ENCODE assay signal across 11 mouse cellular contexts in the genomic region with DNA sequence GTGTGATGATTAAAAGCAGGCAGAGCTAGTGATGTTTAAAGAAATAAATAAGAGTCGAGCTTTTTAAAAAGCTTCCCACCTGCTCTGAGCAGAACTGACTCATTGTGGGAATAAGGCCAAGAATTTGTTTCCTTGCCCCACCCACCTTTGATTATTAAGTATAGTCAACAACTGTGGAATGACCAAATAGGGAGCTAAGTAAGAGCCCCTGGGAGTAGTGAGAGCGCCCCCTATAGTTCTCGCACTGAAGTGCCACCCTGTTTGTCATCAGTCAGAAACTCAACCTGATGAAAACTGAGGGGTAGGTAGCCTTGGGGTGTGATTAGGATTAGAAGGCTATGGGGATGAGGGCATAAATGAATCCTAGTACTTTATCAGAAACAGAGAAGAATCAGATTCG. TPM values are rescaled to one million over a fixed set of nuclear protein-coding genes. Genes with fewer than 3 reads are reported as not detected.
DNase-seq lines count a peak whose midpoint lies in the region; TF ChIP-seq lines count a peak whose summit lies in the region.
"Had no signal": no experiment of that assay in that cellular context is flagged by ENCODE, and none has a peak within 500 bp of the region (broad histone marks: within the 10 kb centered on the region; RNA-seq: fewer than 3 reads in every experiment).

No protein-coding gene starts in this region.

- DNase-seq in heart, adult 11 months, result peak; percentile 95
- no peak for DNase-seq in heart, adult 8-10 months (ENCODE audit: low spot score)
- DNase-seq in testis, postnatal 10 days (ENCODE audit: low spot score), result no peak
- no peak for DNase-seq in yolk sac, embryonic 10.5 days (ENCODE audit: low spot score)
- DNase-seq in cerebellum, postnatal 36 days, result no peak
- DNase-seq: layer of hippocampus, adult 9-11 months had no signal

- H3K27me3 ChIP-seq in testis, adult 2 months (ENCODE audit: control insufficient read depth, insufficient read depth, low read length), result no peaks in the 10 kb centered on the region
- no peaks in the 10 kb centered on the region for H3K27me3 ChIP-seq in small intestine, adult 2 months (ENCODE audit: control insufficient read depth, insufficient read depth, low read length)
- H3K27me3 ChIP-seq: embryonic facial prominence, embryonic 13.5 days had no signal

- no peaks in the 10 kb centered on the region for H3K36me3 ChIP-seq in testis, adult 2 months (ENCODE audit: control insufficient read depth, insufficient read depth, low read length)
- H3K36me3 ChIP-seq in small intestine, adult 2 months (ENCODE audit: control insufficient read depth, insufficient read depth, low read length), result no peaks in the 10 kb centered on the region
- H3K36me3 ChIP-seq: embryonic facial prominence, embryonic 13.5 days had no signal

- no peak overlapping the region for H3K4me3 ChIP-seq in testis, adult 2 months (ENCODE audit: control insufficient read depth, low read depth, low read length)
- no peak overlapping the region for H3K4me3 ChIP-seq in bone marrow, adult 2 months (replicated peaks; ENCODE audit: control insufficient read depth, low read depth, low read length)
- no peak overlapping the region for H3K4me3 ChIP-seq in small intestine, adult 2 months (ENCODE audit: low read depth, low read length)
- H3K4me3 ChIP-seq: embryonic facial prominence, embryonic 13.5 days had no signal

- no peak for TF ChIP-seq POLR2A in testis, adult 2 months (IDR thresholded peaks at IDR 0.05; ENCODE audit: control insufficient read depth, low read depth, low read length)
- no peak for TF ChIP-seq POLR2A in bone marrow, adult 2 months (IDR thresholded peaks at IDR 0.05; ENCODE audit: borderline replicate concordance, control insufficient read depth, low read depth, low read length)
- TF ChIP-seq POLR2A in small intestine, adult 2 months (IDR thresholded peaks at IDR 0.05; ENCODE audit: low read depth, low read length), result no peak

- H3K4me1 ChIP-seq in testis, adult 2 months (ENCODE audit: control insufficient read depth, insufficient read depth, low read length), result peaks cover 3% of the 10 kb centered on the region; the same call in 1 of the 2 replicates
- H3K4me1 ChIP-seq in bone marrow, adult 2 months (ENCODE audit: control insufficient read depth, insufficient read depth, low read length), result peaks cover 4% of the 10 kb centered on the region; the same call in 1 of the 2 replicates
- H3K4me1 ChIP-seq in small intestine, adult 2 months (ENCODE audit: control insufficient read depth, insufficient read depth, insufficient read length, low read length), result peaks cover 33% of the 10 kb centered on the region

- no peak overlapping the region for H3K27ac ChIP-seq in testis, adult 2 months (ENCODE audit: control insufficient read depth, insufficient read depth, low read depth, low read length)
- H3K27ac ChIP-seq in bone marrow, adult 2 months (ENCODE audit: control insufficient read depth, insufficient read depth, low read depth, low read length, poor library complexity), result no peak overlapping the region
- H3K27ac ChIP-seq in small intestine, adult 2 months (ENCODE audit: insufficient read depth, low read depth, low read length), result peak overlapping the region; percentile 77; the same call in 1 of the 2 replicates
- H3K27ac ChIP-seq: embryonic facial prominence, embryonic 13.5 days had no signal

- TF ChIP-seq CTCF in testis, adult 2 months (IDR thresholded peaks at IDR 0.05; ENCODE audit: control insufficient read depth, insufficient read depth, insufficient replicate concordance, low read depth, low read length), result peak; percentile 9; the same call in 1 of the 2 replicates
- TF ChIP-seq CTCF in bone marrow, adult 2 months (IDR thresholded peaks at IDR 0.05; ENCODE audit: control insufficient read depth, insufficient read depth, low read length), result 0 out of 2 replicates have a peak, but pooled peaks have one; percentile 31
- TF ChIP-seq CTCF in small intestine, adult 2 months (IDR thresholded peaks at IDR 0.05; ENCODE audit: extremely low read depth, insufficient read length, insufficient replicate concordance, low read depth, low read length), result peak; percentile 46; the same call in 1 of the 2 replicates

- 38% methylated on average over 4 of the region's 4 CpGs for WGBS in bone marrow, adult 2 months
- 16% methylated on average over 4 of the region's 4 CpGs for WGBS in small intestine, adult 2 months

RNA-seq across cellular contexts. Expression of a gene that starts 1.8 kb away (rescaled TPM):
- not detected for total RNA-seq in heart, adult 8-10 months (2022)
- polyA plus RNA-seq in testis, adult 2 months (2012; rRNA removed), result 0.48 and 2.2 TPM in 2 replicates
- polyA plus RNA-seq in bone marrow, adult 2 months (2011; ENCODE audit: insufficient read depth, insufficient read length, low replicate concordance, missing spikeins), result not detected in 2 replicates
- polyA plus RNA-seq in small intestine, adult 2 months (2012; rRNA removed), result 103 and 341 TPM in 2 replicates
- total RNA-seq: hematopoietic stem cell, adult 5-6 weeks had no signal
- polyA plus RNA-seq: embryonic facial prominence, embryonic 13.5 days had no signal

RNA-seq across cellular contexts. Expression of a gene that starts 16.7 kb away (rescaled TPM):
- not detected for total RNA-seq in heart, adult 8-10 months (2022)
- polyA plus RNA-seq in testis, adult 2 months (2012; rRNA removed), result 0.11 and 0.65 TPM in 2 replicates
- polyA plus RNA-seq in bone marrow, adult 2 months (2011; ENCODE audit: insufficient read depth, insufficient read length, low replicate concordance, missing spikeins), result not detected in 2 replicates
- 0.20 and 1.9 TPM in 2 replicates for polyA plus RNA-seq in small intestine, adult 2 months (2012; rRNA removed)
- total RNA-seq: hematopoietic stem cell, adult 5-6 weeks had no signal
- polyA plus RNA-seq: embryonic facial prominence, embryonic 13.5 days had no signal

RNA-seq across cellular contexts. Expression of a gene that starts 27.3 kb away (rescaled TPM):
- 1 to 10 TPM; 5.6 to 7.3 (median 6.4) TPM for total RNA-seq in heart, adult 8-10 months (2022)
- 13.5 and 15.3 TPM in 2 replicates for polyA plus RNA-seq in testis, adult 2 months (2012; rRNA removed)
- polyA plus RNA-seq in bone marrow, adult 2 months (2011; ENCODE audit: insufficient read depth, insufficient read length, low replicate concordance, missing spikeins), result 4.4 and 5.8 TPM in 2 replicates
- 2.5 and 3.2 TPM in 2 replicates for polyA plus RNA-seq in small intestine, adult 2 months (2012; rRNA removed)

RNA-seq across cellular contexts. Expression of a gene that starts 39.4 kb away (rescaled TPM):
- total RNA-seq in heart, adult 8-10 months (2022), result under 1 TPM in 1 of 4 experiments, not detected in 3; 0.19 TPM
- 0.88 and 1.2 TPM in 2 replicates for polyA plus RNA-seq in testis, adult 2 months (2012; rRNA removed)
- not detected in 2 replicates for polyA plus RNA-seq in bone marrow, adult 2 months (2011; ENCODE audit: insufficient read depth, insufficient read length, low replicate concordance, missing spikeins)
- 0.86 and 1.1 TPM in 2 replicates for polyA plus RNA-seq in small intestine, adult 2 months (2012; rRNA removed)

RNA-seq across cellular contexts. Expression of a gene that starts 41.5 kb away (rescaled TPM):
- not detected for total RNA-seq in heart, adult 8-10 months (2022)
- 0.83 and 1.2 TPM in 2 replicates for polyA plus RNA-seq in testis, adult 2 months (2012; rRNA removed)
- polyA plus RNA-seq in bone marrow, adult 2 months (2011; ENCODE audit: insufficient read depth, insufficient read length, low replicate concordance, missing spikeins), result not detected in 2 replicates
- 30.4 and 79.4 TPM in 2 replicates for polyA plus RNA-seq in small intestine, adult 2 months (2012; rRNA removed)
- total RNA-seq: hematopoietic stem cell, adult 5-6 weeks had no signal
- polyA plus RNA-seq: embryonic facial prominence, embryonic 13.5 days had no signal

Comparison
In these comparisons a context has a peak if more than half of its experiments do, and no peak if none do; other contexts are left out.
1. RNA of a gene that starts 1.8 kb away (polyA plus RNA-seq): 103 to 341 TPM in small intestine, adult 2 months; 0.48 to 2.2 TPM in testis, adult 2 months and not detected in bone marrow, adult 2 months; every median in the first group is over 10 times any median in the second.
2. Peak in every context shown above with its lines, with median percentiles within 50 percentile points of each other: CTCF ChIP-seq.